Mouse (Mus musculus): ENCODE measurements around the gene Ampd2. TPM values are rescaled to one million over a fixed set of nuclear protein-coding genes. Genes with fewer than 3 reads are reported as not detected.

Gene Ampd2
- polyA plus RNA-seq, 1 experiment from 2014 or later, result 45.1 TPM

DNA sequence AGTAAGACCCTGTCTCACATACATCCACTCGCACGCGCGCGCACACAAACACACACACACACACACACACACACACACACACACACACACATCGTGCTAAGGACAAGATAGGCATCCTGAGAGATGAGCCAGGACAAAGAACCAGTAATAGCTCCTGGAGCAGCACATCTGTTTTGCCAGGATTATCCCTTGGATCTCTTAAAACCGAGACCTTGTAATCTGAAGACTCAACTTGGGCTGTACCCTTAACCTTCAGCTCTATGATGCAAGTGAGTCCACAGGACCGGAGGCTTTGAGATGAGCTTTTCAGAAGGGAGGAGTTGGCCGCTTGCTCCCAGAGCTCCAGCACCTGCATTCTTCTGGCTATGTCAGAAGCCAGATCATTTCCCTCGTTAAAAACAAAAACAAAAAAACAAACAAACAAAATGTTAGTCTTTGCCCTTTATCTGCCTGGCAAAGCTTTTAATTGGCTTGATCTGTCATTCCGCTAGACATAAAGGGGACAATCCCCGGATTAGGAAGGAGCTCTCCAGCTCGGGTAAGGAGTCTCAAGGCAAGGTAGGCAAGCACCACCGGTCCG lies 6.2 kb upstream of the Ampd2 start, which contains the start of gene Gnat2:
Gene Gnat2, plus strand, starts transcription at position 254 of the 580 bp plus-strand sequence.
- Histone ChIP-seq H3K27me3 (ENCODE audit: control insufficient read depth, insufficient read depth, low read length) (no peaks in the 10 kb centered on the region), H3K4me1 (replicated peaks; ENCODE audit: control insufficient read depth, insufficient read depth, low read length) (no peaks in the 10 kb centered on the region), H3K9me3 (ENCODE audit: control insufficient read depth, low read length) (no peaks in the 10 kb centered on the region), H3K27ac (ENCODE audit: low read depth, low read length) (no peak within 1 kb of the TSS), H3K9ac (ENCODE audit: low read length) (no peak within 1 kb of the TSS), H3K36me3 (ENCODE audit: control insufficient read depth, insufficient read depth, low read length) (no peaks in the 10 kb centered on the region), H3K4me2 (ENCODE audit: low read depth, low read length, severe bottlenecking) (no peak within 1 kb of the TSS), H3K4me3 (ENCODE audit: low read depth, low read length) (no peak within 1 kb of the TSS)
- DNase-seq (ENCODE audit: low spot score) (no peak), ATAC-seq (replicated peaks; ENCODE audit: low FRiP score) (no peak)
- WGBS, result 52% methylated on average over 15 of the region's 15 CpGs

- Histone ChIP-seq H3K27ac (ENCODE audit: low read depth, low read length) (no peak overlapping the region), H3K4me3 (ENCODE audit: low read depth, low read length) (no peak overlapping the region), H3K27me3 (ENCODE audit: control insufficient read depth, insufficient read depth, low read length) (no peaks in the 10 kb centered on the region), H3K4me2 (ENCODE audit: low read depth, low read length, severe bottlenecking) (no peak overlapping the region), H3K36me3 (ENCODE audit: control insufficient read depth, insufficient read depth, low read length) (no peaks in the 10 kb centered on the region), H3K9me3 (ENCODE audit: control insufficient read depth, low read length) (no peaks in the 10 kb centered on the region), H3K9ac (ENCODE audit: low read length) (no peak overlapping the region), H3K4me1 (replicated peaks; ENCODE audit: control insufficient read depth, insufficient read depth, low read length) (no peaks in the 10 kb centered on the region)
- ATAC-seq (replicated peaks; ENCODE audit: low FRiP score) (no peak), DNase-seq (ENCODE audit: low spot score) (no peak)
- 78% methylated on average over 6 of the region's 6 CpGs for WGBS
Observed at GRCm38 (mm10) chr3:108092030-108092429, 5.6 kb upstream of the Ampd2 start.

DNA sequence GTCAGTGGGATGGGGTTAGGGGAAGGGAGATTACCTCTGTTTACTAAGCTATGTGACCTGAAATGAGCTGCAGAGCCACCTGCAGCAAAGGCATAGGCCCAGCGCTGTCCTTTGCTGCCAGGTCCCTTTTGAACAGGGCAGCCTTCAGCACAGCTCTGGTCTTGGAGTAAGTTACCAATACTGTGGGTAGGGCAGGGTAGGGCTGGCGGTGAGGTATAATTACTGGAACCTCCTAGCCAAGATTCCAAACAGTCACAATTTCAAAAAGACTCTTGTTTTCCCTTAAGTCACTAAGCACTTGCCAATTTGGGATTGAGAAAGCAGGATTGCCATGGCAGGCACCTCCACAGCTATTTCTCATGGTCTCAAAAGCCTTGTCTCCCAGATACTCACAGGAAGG lies 4.1 kb upstream of the Ampd2 start:
- no peak overlapping the region for H3K4me3 ChIP-seq (ENCODE audit: low read depth, low read length)
- H3K4me1 ChIP-seq (replicated peaks; ENCODE audit: control insufficient read depth, insufficient read depth, low read length), result no peaks in the 10 kb centered on the region
- 76% methylated on average over 2 of the region's 2 CpGs for WGBS
- no peak overlapping the region for H3K9ac ChIP-seq (ENCODE audit: low read length)
- no peak overlapping the region for H3K27ac ChIP-seq (ENCODE audit: low read depth, low read length)
- no peaks in the 10 kb centered on the region for H3K36me3 ChIP-seq (ENCODE audit: control insufficient read depth, insufficient read depth, low read length)
- no peak overlapping the region for H3K4me2 ChIP-seq (ENCODE audit: low read depth, low read length, severe bottlenecking)
- DNase-seq (ENCODE audit: low spot score) (no peak), ATAC-seq (replicated peaks; ENCODE audit: low FRiP score) (no peak)
- H3K27me3 ChIP-seq (ENCODE audit: control insufficient read depth, insufficient read depth, low read length), result no peaks in the 10 kb centered on the region
- no peaks in the 10 kb centered on the region for H3K9me3 ChIP-seq (ENCODE audit: control insufficient read depth, low read length)

- no peak for DNase-seq (ENCODE audit: low spot score)
- no peak for ATAC-seq (replicated peaks; ENCODE audit: low FRiP score)
- 31% methylated on average over 2 of the region's 2 CpGs for WGBS
- H3K36me3 ChIP-seq (ENCODE audit: control insufficient read depth, insufficient read depth, low read length), result no peaks in the 10 kb centered on the region
- no peaks in the 10 kb centered on the region for H3K9me3 ChIP-seq (ENCODE audit: control insufficient read depth, low read length)
- H3K4me2 ChIP-seq (ENCODE audit: low read depth, low read length, severe bottlenecking), result no peak overlapping the region
- no peak overlapping the region for H3K27ac ChIP-seq (ENCODE audit: low read depth, low read length)
- no peaks in the 10 kb centered on the region for H3K27me3 ChIP-seq (ENCODE audit: control insufficient read depth, insufficient read depth, low read length)
- H3K4me3 ChIP-seq (ENCODE audit: low read depth, low read length), result no peak overlapping the region
- no peak overlapping the region for H3K9ac ChIP-seq (ENCODE audit: low read length)
- H3K4me1 ChIP-seq (replicated peaks; ENCODE audit: control insufficient read depth, insufficient read depth, low read length), result no peaks in the 10 kb centered on the region
Observed at GRCm38 (mm10) chr3:108089916-108090315, 3.5 kb upstream of the Ampd2 start.

GRCm38 (mm10) chr3:108088842-108089380 lies 2.5 kb upstream of the Ampd2 start:
- Histone ChIP-seq H3K36me3 (ENCODE audit: control insufficient read depth, insufficient read depth, low read length) (no peaks in the 10 kb centered on the region), H3K27me3 (ENCODE audit: control insufficient read depth, insufficient read depth, low read length) (no peaks in the 10 kb centered on the region), H3K4me2 (ENCODE audit: low read depth, low read length, severe bottlenecking) (no peak overlapping the region), H3K4me3 (ENCODE audit: low read depth, low read length) (no peak overlapping the region), H3K27ac (ENCODE audit: low read depth, low read length) (no peak overlapping the region), H3K9ac (ENCODE audit: low read length) (no peak overlapping the region), H3K4me1 (replicated peaks; ENCODE audit: control insufficient read depth, insufficient read depth, low read length) (peaks cover 5% of the 10 kb centered on the region; the same call in 1 of the 2 replicates), H3K9me3 (ENCODE audit: control insufficient read depth, low read length) (no peaks in the 10 kb centered on the region)
- WGBS, result 52% methylated on average over 5 of the region's 5 CpGs
- no peak for ATAC-seq (replicated peaks; ENCODE audit: low FRiP score)
- no peak for DNase-seq (ENCODE audit: low spot score)

GRCm38 (mm10) chr3:108087329-108087728 lies 878 bp upstream of the Ampd2 start:
- DNase-seq (ENCODE audit: low spot score) (no peak), ATAC-seq (replicated peaks; ENCODE audit: low FRiP score) (no peak)
- 84% methylated on average over 3 of the region's 3 CpGs for WGBS
- no peaks in the 10 kb centered on the region for H3K27me3 ChIP-seq (ENCODE audit: control insufficient read depth, insufficient read depth, low read length)
- H3K36me3 ChIP-seq (ENCODE audit: control insufficient read depth, insufficient read depth, low read length), result no peaks in the 10 kb centered on the region
- H3K4me2 ChIP-seq (ENCODE audit: low read depth, low read length, severe bottlenecking), result no peak overlapping the region
- no peak overlapping the region for H3K27ac ChIP-seq (ENCODE audit: low read depth, low read length)
- no peaks in the 10 kb centered on the region for H3K9me3 ChIP-seq (ENCODE audit: control insufficient read depth, low read length)
- H3K4me1 ChIP-seq (replicated peaks; ENCODE audit: control insufficient read depth, insufficient read depth, low read length), result peaks cover 12% of the 10 kb centered on the region
- H3K9ac ChIP-seq (ENCODE audit: low read length), result no peak overlapping the region
- H3K4me3 ChIP-seq (ENCODE audit: low read depth, low read length), result no peak overlapping the region

DNA sequence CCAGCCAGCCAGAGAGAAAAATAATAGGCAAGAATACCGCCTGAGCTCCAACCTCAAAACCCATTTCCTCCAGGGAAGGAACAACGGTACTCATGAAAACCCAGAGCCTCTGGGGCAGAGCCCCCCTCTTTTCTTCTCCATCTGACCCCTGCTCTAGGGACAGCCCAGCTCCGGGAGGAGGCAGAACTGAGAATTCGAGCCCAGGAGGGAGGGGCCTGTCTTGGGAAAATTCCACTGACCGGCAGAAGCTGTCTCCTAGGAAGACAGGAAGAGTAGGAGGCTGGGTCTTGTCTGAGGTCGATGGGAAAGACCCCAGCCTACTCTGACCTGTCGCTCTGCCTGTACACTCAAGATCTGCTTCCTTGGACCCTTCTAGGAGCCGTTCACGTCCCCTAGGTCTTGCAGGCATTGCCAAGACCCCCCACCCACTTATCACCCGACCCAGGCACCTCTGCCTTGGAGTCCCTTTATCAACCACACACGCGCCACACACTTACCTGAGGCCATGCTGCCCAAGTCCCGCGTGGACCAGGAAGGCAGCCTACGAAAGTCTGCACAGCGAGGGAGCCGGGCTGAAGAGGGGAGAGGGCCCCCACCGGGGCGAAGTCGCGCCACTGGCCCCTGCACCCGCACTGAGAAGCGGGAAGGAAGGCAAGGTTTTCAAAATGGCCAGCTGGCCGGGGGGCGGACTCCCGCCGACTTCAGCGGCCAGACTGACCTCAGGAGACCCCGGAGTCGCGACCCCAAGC lies 556 bp downstream of the Ampd2 start:
- WGBS, result 0% methylated on average over 31 of the region's 31 CpGs
- H3K27me3 ChIP-seq (ENCODE audit: control insufficient read depth, insufficient read depth, low read length), result no peaks in the 10 kb centered on the region

GRCm38 (mm10) chr3:108085281-108085720 lies 1.1 kb downstream of the Ampd2 start:
- Histone ChIP-seq H3K4me1 (replicated peaks; ENCODE audit: control insufficient read depth, insufficient read depth, low read length) (peaks cover 13% of the 10 kb centered on the region), H3K4me2 (ENCODE audit: low read depth, low read length, severe bottlenecking) (peak overlapping the region; percentile 91), H3K9ac (ENCODE audit: low read length) (peak overlapping the region; percentile 56), H3K9me3 (ENCODE audit: control insufficient read depth, low read length) (no peaks in the 10 kb centered on the region), H3K36me3 (ENCODE audit: control insufficient read depth, insufficient read depth, low read length) (no peaks in the 10 kb centered on the region), H3K27ac (ENCODE audit: low read depth, low read length) (peak overlapping the region; percentile 67; the same call in 1 of the 2 replicates), H3K27me3 (ENCODE audit: control insufficient read depth, insufficient read depth, low read length) (no peaks in the 10 kb centered on the region), H3K4me3 (ENCODE audit: low read depth, low read length) (peak overlapping the region; percentile 57)
- 0% methylated on average over 14 of the region's 14 CpGs for WGBS
- DNase-seq (ENCODE audit: low spot score), result peak; percentile 93
- peak; percentile 85 for ATAC-seq (replicated peaks; ENCODE audit: low FRiP score)

More for the DNA sequence above, 556 bp downstream of the Ampd2 start:
- Histone ChIP-seq H3K27ac (ENCODE audit: low read depth, low read length) (peak overlapping the region; percentile 67; the same call in 1 of the 2 replicates), H3K4me1 (replicated peaks; ENCODE audit: control insufficient read depth, insufficient read depth, low read length) (peaks cover 13% of the 10 kb centered on the region), H3K9ac (ENCODE audit: low read length) (peak overlapping the region; percentile 56), H3K36me3 (ENCODE audit: control insufficient read depth, insufficient read depth, low read length) (no peaks in the 10 kb centered on the region), H3K4me3 (ENCODE audit: low read depth, low read length) (peak overlapping the region; percentile 57), H3K4me2 (ENCODE audit: low read depth, low read length, severe bottlenecking) (peak overlapping the region; percentile 91), H3K9me3 (ENCODE audit: control insufficient read depth, low read length) (no peaks in the 10 kb centered on the region)
- ATAC-seq (replicated peaks; ENCODE audit: low FRiP score), result peak; percentile 66
- peak; percentile 70 for DNase-seq (ENCODE audit: low spot score)

Data from forebrain, embryonic 11.5 days (tissue).